Mouse (Mus musculus) C2C12 (cell line): ENCODE measurements at regions not wholly inside any gene's neighbourhood (a gene's known extent, or its start where the extent isn't known, plus 50 kb on each side); places are given as distances from the start of the nearest gene placed in this dataset.

Experiments
- H3K27me3 ChIP-seq: one replicate; pipeline ENCODE4 v1.6.1; 2011; ENCODE audit not compliant: control insufficient read depth, insufficient read depth, insufficient read length
- H3K36me3 ChIP-seq: one replicate; pipeline ENCODE4 v1.6.1; 2011; ENCODE audit not compliant: control insufficient read depth, insufficient read depth
- H3K4me3 ChIP-seq: one replicate; pipeline ENCODE4 v1.5.1; 2011; ENCODE audit warnings: mild to moderate bottlenecking, control low read depth; ENCODE audit not compliant: poor library complexity, insufficient read depth, severe bottlenecking
- H3K79me2 ChIP-seq: one replicate; pipeline ENCODE4 v1.6.1; 2011; ENCODE audit not compliant: control insufficient read depth, insufficient read depth
- H3K79me3 ChIP-seq: one replicate; pipeline ENCODE4 v1.6.1; 2011; ENCODE audit warnings: low read depth, control low read depth
- H3ac ChIP-seq: one replicate; pipeline ENCODE3; 2011; ENCODE audit warnings: low read depth; ENCODE audit not compliant: control insufficient read depth, insufficient read length
- CEBPB ChIP-seq: IDR thresholded peaks from one replicate; pipeline ENCODE4 v1.6.1; 2011; ENCODE audit warnings: low read depth, mild to moderate bottlenecking, control low read depth, moderate library complexity
- CTCF ChIP-seq: IDR thresholded peaks from one replicate; pipeline ENCODE4 v1.5.1; 2011; ENCODE audit not compliant: control insufficient read depth, insufficient read depth, insufficient read length
- FOSL1 ChIP-seq: IDR thresholded peaks from one replicate; pipeline ENCODE4 v1.8.0; 2011; ENCODE audit warnings: mild to moderate bottlenecking, low read length; ENCODE audit not compliant: poor library complexity, insufficient read depth, severe bottlenecking
- MAX ChIP-seq: IDR thresholded peaks from one replicate; pipeline ENCODE4 v1.6.1; 2011; ENCODE audit warnings: mild to moderate bottlenecking, control low read depth
- MYOD1 ChIP-seq: IDR thresholded peaks from one replicate; pipeline ENCODE4 v1.6.1; 2011; ENCODE audit warnings: low read depth; ENCODE audit not compliant: control insufficient read depth, insufficient read length
- MYOG ChIP-seq: IDR thresholded peaks from one replicate; pipeline ENCODE4 v1.6.1; 2011; ENCODE audit not compliant: control insufficient read depth, insufficient read length; ENCODE audit errors: extremely low read depth
- USF1 ChIP-seq: IDR thresholded peaks from one replicate; pipeline ENCODE4 v1.6.1; 2011; ENCODE audit warnings: low read depth, mild to moderate bottlenecking, control low read depth, moderate library complexity

DNA sequence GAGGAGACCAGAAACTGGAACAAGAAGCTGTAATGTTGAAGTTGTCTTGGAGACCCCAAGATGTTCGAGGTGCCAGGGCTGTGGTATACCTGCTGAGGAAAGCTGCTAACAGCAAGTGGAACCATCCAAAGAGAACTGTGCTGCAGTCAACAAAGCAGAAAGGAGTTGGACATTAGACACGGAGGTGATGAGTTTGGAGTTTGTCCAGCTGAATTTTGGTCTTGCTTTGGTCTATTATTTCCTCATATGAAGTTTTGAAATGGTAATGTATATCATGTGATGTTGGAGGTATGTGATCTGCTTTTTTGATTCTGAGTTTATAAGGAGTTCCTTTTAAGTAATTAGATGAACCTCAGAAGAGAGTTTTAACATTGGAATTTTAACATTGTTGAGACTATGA lies 98.0 kb downstream of the Arrdc3 start:
- Histone ChIP-seq H3K79me3 (no peaks in the 10 kb centered on the region), H3K79me2 (no peaks in the 10 kb centered on the region), H3K27me3 (no peaks in the 10 kb centered on the region), H3ac (no peak overlapping the region), H3K4me3 (no peak overlapping the region), H3K36me3 (no peaks in the 10 kb centered on the region)
- TF ChIP-seq CEBPB (no peak), MYOG (no peak), CTCF (no peak), MYOD1 (no peak), FOSL1 (no peak), USF1 (no peak), MAX (no peak)

- Histone ChIP-seq H3K4me3 (no peak overlapping the region), H3K79me3 (no peaks in the 10 kb centered on the region), H3ac (no peak overlapping the region), H3K36me3 (no peaks in the 10 kb centered on the region), H3K27me3 (no peaks in the 10 kb centered on the region), H3K79me2 (no peaks in the 10 kb centered on the region)
- TF ChIP-seq MAX (no peak), CTCF (no peak), FOSL1 (no peak), MYOD1 (no peak), CEBPB (no peak), MYOG (no peak), USF1 (no peak)
These were observed 103.5 kb downstream of the Arrdc3 start for GRCm38 (mm10) chr13:80986657-80987056.

GRCm38 (mm10) chr13:80989756-80990155 lies 106.6 kb downstream of the Arrdc3 start:
- Histone ChIP-seq H3ac (no peak overlapping the region), H3K79me2 (no peaks in the 10 kb centered on the region)

DNA sequence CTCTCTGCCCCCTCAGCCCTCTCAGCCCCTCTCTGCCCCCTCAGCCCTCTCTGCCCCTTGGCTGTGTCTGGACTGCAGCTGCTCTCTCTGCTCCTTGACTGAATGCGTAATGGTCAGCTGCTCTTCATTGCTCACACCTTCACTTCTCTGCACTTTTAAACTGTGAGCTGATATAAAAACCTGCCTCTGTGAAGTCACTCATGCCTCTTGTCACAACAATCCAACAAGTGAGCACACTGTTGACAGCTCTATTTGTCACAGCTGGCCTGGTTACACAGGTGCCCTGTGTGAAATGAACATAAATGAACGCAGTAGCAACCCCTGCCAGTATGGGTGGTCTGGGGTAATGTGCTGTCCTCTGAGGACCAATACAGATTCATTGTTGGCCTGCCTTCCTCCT lies 109.2 kb downstream of the Arrdc3 start:
- H3K4me3 ChIP-seq: no peak overlapping the region
- no peaks in the 10 kb centered on the region for H3K79me2 ChIP-seq
- H3ac ChIP-seq: no peak overlapping the region
- TF ChIP-seq CTCF (no peak), CEBPB (no peak), FOSL1 (no peak), MYOD1 (no peak), USF1 (no peak), MAX (no peak), MYOG (no peak)
- no peaks in the 10 kb centered on the region for H3K36me3 ChIP-seq
- H3K79me3 ChIP-seq: no peaks in the 10 kb centered on the region
- no peaks in the 10 kb centered on the region for H3K27me3 ChIP-seq

More at GRCm38 (mm10) chr13:80989756-80990155, 106.6 kb downstream of the Arrdc3 start:
- H3K27me3 ChIP-seq: no peaks in the 10 kb centered on the region
- TF ChIP-seq USF1 (no peak), MYOG (no peak), MAX (no peak), CEBPB (no peak), MYOD1 (no peak), FOSL1 (no peak), CTCF (no peak)
- no peak overlapping the region for H3K4me3 ChIP-seq
- H3K36me3 ChIP-seq: no peaks in the 10 kb centered on the region
- no peaks in the 10 kb centered on the region for H3K79me3 ChIP-seq

- TF ChIP-seq MYOD1 (no peak), CTCF (no peak), MAX (no peak), USF1 (no peak), MYOG (no peak), CEBPB (no peak), FOSL1 (no peak)
- Histone ChIP-seq H3K79me2 (no peaks in the 10 kb centered on the region), H3K36me3 (no peaks in the 10 kb centered on the region), H3K27me3 (no peaks in the 10 kb centered on the region), H3ac (no peak overlapping the region), H3K79me3 (no peaks in the 10 kb centered on the region), H3K4me3 (no peak overlapping the region)
These were observed 125.9 kb downstream of the Arrdc3 start for GRCm38 (mm10) chr13:81008864-81009766.

- no peak overlapping the region for H3ac ChIP-seq
- H3K4me3 ChIP-seq: no peak overlapping the region
- no peaks in the 10 kb centered on the region for H3K27me3 ChIP-seq
- no peaks in the 10 kb centered on the region for H3K36me3 ChIP-seq
- no peaks in the 10 kb centered on the region for H3K79me3 ChIP-seq
- no peaks in the 10 kb centered on the region for H3K79me2 ChIP-seq
- TF ChIP-seq FOSL1: no peak
These were observed 130.8 kb downstream of the Arrdc3 start for GRCm38 (mm10) chr13:81013953-81014352.
